Mouse (Mus musculus) kidney, adult 8-10 months (tissue): ENCODE measurements around the gene Rbpj.

Source experiments
- DNase-seq, 2 experiments: peaks; one replicate each; pipeline ENCODE4 v3.0.0; 2022

The Rbpj gene

DNA sequence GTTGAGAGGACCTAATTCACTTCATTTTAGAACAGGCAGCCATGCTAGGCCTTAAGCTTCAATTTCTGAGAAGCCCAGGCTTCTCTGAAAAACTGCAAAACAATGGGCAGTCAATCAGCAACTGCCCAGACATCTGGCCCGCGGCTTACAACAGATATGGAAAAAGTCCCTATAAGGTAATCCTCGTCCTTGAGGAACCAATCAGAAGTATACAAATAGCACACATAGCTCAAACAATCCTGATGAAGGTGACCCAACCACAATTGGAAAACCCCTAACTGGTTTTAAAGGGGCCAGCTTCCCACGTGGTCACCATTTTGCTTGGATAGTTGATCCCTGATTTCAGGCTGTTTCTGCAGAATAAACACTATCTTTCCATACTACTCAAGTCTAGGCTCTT is 89.0 kb downstream of the Rbpj start:
- no peak for DNase-seq

GRCm38 (mm10) chr5:53555474-53555873 is 89.5 kb downstream of the Rbpj start:
- DNase-seq, result no peak

DNA sequence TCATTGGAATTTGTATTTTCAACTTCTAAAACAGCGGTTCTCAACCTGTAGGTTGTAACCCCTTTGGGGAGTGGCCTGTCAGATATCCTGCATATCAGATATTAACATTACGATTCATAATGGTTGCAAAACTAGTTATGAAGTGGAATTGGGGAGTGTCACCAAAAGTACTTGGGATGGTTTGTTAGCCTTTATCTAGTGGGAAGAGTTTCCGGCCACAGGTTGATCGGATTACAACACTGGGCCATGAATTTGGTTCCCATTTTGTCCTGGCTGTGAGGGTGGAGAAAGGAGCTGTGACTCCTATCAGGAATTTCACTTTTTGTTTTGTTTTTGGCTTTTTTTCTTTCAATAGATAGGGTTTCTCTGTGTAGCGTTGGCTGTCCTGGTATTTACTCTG is 90.0 kb downstream of the Rbpj start:
- no peak for DNase-seq

DNA sequence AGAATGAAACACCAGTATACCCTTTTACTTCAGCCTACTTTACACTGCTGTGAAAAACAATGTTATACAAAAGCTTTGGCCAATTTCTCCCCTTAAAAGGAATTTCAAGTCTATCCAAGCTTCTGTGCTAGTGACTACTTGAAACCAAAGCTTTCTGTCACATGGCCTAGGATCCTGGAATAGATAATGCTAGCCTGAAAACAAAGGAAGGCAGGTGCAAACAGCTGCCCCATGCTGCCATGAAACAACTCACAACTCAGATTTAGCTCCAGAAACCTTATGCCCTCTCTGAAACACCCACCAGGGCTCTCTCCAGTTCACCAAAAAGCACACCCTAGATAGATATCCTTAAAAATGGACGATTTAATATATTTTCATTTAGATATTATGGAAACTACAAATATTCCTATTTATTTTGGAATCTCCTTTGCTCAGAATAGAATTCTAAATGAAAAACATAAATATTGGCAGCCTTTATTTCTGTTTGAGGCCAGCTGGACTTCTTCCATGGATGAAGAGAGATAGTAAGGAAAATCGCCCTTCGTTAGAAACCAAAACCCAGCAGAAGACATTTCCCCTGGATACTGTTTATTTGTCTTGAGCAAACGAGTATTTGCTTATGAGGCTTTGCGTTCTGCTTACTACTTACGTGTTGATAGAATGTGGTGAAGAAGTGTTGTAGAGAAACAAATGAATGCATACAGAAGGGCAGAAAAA is 91.8 kb downstream of the Rbpj start:
- DNase-seq, result no peak

DNA sequence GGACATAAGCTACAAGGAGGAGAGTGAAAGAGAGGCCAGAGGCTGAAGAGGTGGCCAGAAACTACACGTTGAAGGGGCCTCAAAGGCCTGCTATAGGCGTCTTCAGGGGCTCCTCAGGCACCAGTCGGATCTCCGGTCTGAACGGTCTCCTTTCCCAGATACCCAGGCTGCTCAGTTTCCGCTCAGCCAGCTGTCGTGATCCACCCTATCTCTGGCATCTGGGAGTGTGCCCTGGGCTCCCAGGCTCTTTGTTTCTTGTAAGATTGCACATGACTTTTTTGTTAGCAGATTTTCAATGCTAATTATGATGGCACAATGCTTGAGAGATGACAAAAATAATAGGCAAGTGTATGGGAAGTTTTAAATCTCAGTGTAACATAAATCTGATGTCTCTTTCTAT is 95.2 kb downstream of the Rbpj start:
- no peak for DNase-seq

DNA sequence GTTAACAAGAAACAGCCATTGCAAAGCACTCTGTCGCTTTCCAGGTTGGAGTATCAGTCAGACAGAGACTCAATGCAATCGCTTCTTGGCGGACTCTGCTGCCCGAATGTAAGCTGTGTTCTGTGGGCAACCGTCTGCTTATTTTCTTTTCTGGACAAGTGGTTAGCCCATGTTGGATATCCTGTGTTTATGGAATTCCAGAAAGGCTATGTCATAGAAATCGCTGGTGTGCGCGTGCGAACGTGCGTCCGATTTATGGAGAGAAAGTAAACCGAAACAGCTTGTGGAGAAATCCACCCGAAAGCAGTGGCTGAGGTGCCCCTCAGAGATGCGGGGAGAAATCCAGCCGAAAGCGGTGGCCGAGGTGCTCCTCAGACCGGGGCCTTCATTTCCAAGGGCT is 98.4 kb downstream of the Rbpj start:
- no peak for DNase-seq

DNA sequence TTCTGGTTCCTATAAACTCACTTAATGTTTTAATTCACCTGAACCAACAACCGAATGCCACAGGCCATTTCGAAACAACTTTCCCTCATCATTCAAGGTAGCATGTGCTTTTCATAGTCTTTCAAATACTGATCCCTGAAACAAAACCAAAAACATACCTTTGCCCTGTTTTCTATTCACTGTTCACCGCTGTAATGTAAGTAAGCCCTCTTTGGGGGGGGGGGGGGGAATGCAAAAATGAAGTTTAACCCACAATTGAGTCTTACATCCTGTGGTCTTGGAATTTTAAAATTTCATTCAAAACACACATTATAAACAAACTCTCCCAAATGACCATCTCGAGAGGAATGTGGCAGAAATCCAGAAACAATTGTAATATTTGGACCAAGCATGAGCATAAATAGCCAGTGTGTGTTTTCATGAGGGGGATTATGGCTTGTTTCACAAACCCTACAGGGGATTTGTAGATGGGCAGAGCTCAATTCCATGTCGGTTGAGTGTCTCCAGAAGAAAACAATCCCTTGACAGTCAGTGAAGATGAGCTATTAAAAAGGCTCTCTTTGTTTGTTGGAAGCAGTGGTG is 99.4 kb downstream of the Rbpj start:
- DNase-seq, result no peak

GRCm38 (mm10) chr5:53566485-53567083 is 100.6 kb downstream of the Rbpj start:
- no peak for DNase-seq

DNA sequence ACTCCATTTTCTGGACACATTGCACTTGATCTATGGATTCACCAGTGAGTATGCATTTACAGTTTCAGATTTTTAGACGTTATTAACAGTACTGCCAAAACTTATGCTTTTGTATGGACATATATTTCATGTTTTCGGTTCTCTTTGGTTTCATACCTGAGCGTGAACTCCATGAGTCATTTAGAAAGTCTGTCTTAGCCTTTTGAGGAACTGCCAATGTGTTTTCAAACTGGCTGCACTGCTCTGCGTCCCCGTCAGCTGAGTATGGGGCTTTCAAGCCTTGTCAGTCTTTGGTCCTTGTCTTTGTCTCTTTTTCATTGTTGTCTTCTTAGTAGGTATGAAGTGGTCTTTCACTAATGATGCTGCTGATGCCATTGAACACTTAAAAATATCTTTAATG is 106.5 kb downstream of the Rbpj start:
- no peak for DNase-seq

- DNase-seq, result no peak
Measured at GRCm38 (mm10) chr5:53574883-53575442, 109.0 kb downstream of the Rbpj start.

- no peak for DNase-seq
Measured at GRCm38 (mm10) chr5:53577272-53577889, 111.4 kb downstream of the Rbpj start.

GRCm38 (mm10) chr5:53584069-53584767 is 118.3 kb downstream of the Rbpj start:
- no peak for DNase-seq

GRCm38 (mm10) chr5:53588421-53589171 is 122.6 kb downstream of the Rbpj start:
- DNase-seq, result peak in 1 of 2 experiments; percentile 9

DNA sequence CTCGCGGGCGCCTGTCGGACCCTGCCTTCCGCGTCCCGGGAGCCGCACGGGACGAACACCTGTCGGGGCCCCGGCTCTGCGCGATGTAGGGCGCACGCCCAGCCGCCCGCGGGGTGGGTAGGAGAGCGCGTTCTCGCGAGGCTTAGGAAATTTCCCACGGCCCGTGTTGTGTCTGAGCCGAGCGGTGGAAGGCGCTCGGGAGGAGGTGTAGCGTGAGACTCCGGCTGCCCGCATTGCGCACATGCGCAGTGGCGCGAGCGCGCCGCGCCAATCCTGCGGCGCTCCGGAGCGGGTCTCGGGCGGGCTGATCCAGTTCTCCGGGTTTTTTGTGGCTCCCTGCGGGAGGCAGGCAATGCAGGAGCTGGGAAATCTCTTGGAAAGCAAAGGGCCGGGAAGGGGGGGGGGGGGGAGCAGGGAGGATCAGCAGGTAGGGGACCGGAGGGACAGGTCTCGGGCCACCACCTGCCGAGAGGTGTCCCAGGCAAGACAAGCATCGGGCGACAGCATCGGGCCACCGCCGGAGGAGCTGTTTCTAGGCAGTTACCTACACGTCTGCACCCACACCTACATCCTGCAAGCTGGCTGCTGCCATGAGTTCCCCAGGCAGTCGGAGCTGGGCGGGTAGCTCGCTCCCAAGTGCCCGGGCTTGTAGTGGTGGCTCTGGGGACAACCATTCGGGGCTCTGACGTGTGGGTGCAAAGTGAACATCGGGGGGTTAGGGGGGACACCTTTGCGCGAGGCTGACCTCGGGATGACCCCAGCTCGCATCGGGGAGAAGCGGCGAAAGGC is 123.4 kb downstream of the Rbpj start:
- peak; percentile 95 to 96 for DNase-seq

DNA sequence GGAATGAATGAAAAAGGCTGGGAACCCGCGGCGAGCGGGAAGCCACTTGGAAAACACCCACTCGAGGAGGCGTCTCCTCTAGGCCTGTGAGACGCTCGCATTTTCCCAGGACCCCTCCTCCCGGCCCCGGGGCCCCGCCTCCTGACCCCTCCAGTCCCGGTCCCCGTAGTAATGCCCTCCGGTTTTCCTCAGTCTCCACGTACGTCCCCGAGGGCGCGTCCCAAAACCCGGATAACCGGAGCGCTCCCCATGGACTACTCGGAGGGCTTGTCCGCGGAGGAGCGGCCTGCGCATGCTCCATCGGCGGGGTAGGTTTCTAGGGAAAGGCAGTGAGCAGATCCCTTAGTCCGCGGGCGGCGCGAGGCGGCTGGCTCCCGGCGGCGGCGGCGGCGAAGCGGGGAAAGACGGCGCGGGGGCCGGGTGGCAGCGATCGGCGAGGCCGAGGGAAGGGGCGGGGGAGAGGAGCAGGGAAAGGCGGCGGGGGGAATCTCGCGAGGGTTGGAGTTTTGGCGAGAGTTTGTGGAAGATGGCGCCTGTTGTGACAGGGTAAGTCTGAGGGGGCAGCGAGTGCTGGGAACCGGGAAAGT is 124.3 kb downstream of the Rbpj start:
- peak; percentile 99 for DNase-seq

DNA sequence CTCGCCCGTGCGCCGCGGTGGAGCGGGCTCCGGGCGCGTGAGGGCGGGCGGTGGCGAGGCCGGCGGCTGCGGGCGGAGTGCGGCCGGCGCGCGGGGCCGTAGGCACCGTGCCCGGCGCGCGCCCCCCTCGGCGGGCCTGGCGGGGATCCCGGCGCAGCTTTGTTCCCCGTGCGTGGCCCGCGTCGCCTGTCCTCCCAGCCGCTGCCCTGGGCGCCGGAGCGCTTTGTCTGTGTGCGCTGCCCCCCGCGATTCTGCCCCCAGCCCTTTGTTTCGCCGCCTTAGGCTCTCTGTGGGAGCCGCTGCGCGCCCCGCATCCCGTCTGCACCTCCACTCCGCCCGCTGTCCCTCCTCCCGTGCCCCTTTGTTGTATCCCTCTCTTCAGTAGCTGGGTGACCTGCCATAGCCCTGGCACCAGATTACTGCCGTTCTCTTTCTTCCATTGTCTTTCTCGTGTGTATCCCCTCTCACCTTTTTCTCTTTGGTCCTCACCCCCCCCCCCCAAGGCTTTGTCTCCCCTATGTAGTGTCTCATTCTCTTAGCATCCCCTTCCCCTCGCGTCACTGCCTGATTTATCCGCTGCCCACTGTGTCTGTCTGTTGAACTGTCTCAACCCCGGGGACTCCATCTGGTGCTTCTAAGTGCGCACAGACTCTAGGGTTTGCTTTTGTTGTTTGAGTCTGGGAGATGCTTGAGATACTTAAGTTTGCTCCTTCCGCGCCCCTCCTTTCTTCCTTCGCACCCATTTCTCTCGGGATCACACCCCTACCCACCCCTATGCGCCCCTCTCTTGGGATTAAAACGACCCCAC is 125.1 kb downstream of the Rbpj start:
- peak; percentile 11 to 14 for DNase-seq

DNA sequence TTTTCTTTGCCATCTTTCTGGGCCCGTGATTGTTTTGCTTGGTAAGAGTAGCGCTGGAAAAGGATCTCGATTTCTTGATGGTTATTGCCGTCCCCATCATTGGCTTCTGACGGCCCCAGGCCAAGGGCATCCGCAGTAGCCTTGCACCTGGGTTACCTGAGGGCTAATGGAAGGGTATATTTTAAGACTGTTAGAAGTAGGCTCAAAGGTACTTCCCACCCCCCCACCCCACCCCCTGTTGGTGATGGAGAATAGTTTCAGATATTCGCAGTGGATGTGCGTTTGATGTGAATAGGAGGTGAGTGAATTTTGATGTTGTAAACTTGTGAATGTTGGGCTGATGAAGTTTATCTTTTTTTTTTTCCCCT is 125.7 kb downstream of the Rbpj start:
- no peak for DNase-seq

GRCm38 (mm10) chr5:53593080-53593688 is 127.2 kb downstream of the Rbpj start:
- no peak for DNase-seq

- DNase-seq, result peak; percentile 24 to 48
Measured at GRCm38 (mm10) chr5:53594274-53594673, 128.3 kb downstream of the Rbpj start.

- no peak for DNase-seq
Measured at GRCm38 (mm10) chr5:53598510-53598909, 132.6 kb downstream of the Rbpj start.
